Mouse (Mus musculus) G1E (cell line): ENCODE results near the gene Dhx34. TPM values are rescaled to one million over a fixed set of nuclear protein-coding genes. Genes with fewer than 3 reads are reported as not detected.
A peak's percentile ranks its signal among the peaks of the same experiment; 100 is the strongest.

ENCODE experiments used
- ATAC-seq: 2 replicates; pipeline ENCODE4 v1.8.0; 2016; ENCODE audit warnings: mild to moderate bottlenecking; ENCODE audit not compliant: insufficient number of reproducible peaks, poor library complexity, low FRiP score, severe bottlenecking; ENCODE audit errors: extremely low read depth
- DNase-seq: peaks from one replicate; pipeline ENCODE4 v3.0.0; 2012; ENCODE audit warnings: low spot score
- H3K27me3 ChIP-seq: 2 replicates; pipeline ENCODE4 v1.6.1; 2012; ENCODE audit warnings: mild to moderate bottlenecking, low read length, inconsistent platforms; ENCODE audit not compliant: insufficient read depth
- H3K36me3 ChIP-seq: replicated peaks from 2 replicates; pipeline ENCODE3; 2012; ENCODE audit warnings: mild to moderate bottlenecking, inconsistent platforms
- H3K4me1 ChIP-seq: 2 replicates; pipeline ENCODE4 v1.6.1; 2012; ENCODE audit warnings: low read depth, low read length, inconsistent platforms, mixed read lengths; ENCODE audit not compliant: insufficient read depth
- H3K4me3 ChIP-seq: 2 replicates; pipeline ENCODE4 v1.5.1; 2012; ENCODE audit warnings: low read depth, mild to moderate bottlenecking, inconsistent platforms, low read length, moderate library complexity, mixed read lengths
- H3K9me3 ChIP-seq: replicated peaks from 2 replicates; pipeline ENCODE4 v1.6.1; 2012; ENCODE audit warnings: inconsistent platforms
- CTCF ChIP-seq: IDR thresholded peaks from 2 replicates; pipeline ENCODE4 v1.5.1; 2012; ENCODE audit warnings: low read depth, low read length, inconsistent platforms, mixed read lengths
- GATA1 ChIP-seq: IDR thresholded peaks from 2 replicates; pipeline ENCODE4 v1.6.1; 2012; ENCODE audit warnings: borderline replicate concordance, low read length, inconsistent platforms, mixed read lengths
- GATA2 ChIP-seq: IDR thresholded peaks from 2 replicates; pipeline ENCODE4 v1.6.1; 2012; ENCODE audit warnings: low read depth, low read length, inconsistent platforms, borderline replicate concordance
- POLR2AphosphoS5 ChIP-seq: IDR thresholded peaks from 2 replicates; pipeline ENCODE4 v1.6.1; 2012; ENCODE audit warnings: low read depth, low read length, inconsistent platforms; ENCODE audit not compliant: insufficient replicate concordance
- TAL1 ChIP-seq: conservative IDR thresholded peaks from 2 replicates; pipeline ENCODE4 v1.6.1; 2012; ENCODE audit warnings: low read depth, low read length, inconsistent platforms, mixed read lengths
- polyA plus RNA-seq: library from polyadenylated mRNA; stranded (reverse); fragments of >175 nt; gene quantifications from 2 replicates; pipeline ENCODE4 v1.2.3, GENCODE M21; 2012
- total RNA-seq, 2 experiments: library from RNA; stranded (forward) in 1 of 2; stranded (reverse) in 1 of 2; fragments of 200-1000 nt in 1 of 2; fragments of >200 nt in 1 of 2; fragmentation: Nextera tagmentation in 1 of 2; gene quantifications; 2 replicates each; pipeline ENCODE4 v1.2.3; 2014 to 2017

Gene Dhx34
- total and polyA plus RNA-seq, 3 experiments, result 6.9 to 25.1 (median 9.6) TPM

- H3K4me1 ChIP-seq, result peaks cover 10% of the 10 kb centered on the region
- H3K27me3 ChIP-seq, result no peaks in the 10 kb centered on the region
- no peak for TF ChIP-seq GATA1
- TF ChIP-seq POLR2AphosphoS5, result no peak
- TF ChIP-seq CTCF, result no peak
- TF ChIP-seq GATA2, result no peak
- H3K36me3 ChIP-seq, result peaks cover 54% of the 10 kb centered on the region
- DNase-seq (no peak), ATAC-seq (no peak)
- H3K9me3 ChIP-seq, result no peaks in the 10 kb centered on the region
- H3K4me3 ChIP-seq, result 0 out of 2 replicates have a peak overlapping the region, but pooled peaks have one; percentile 27
These were observed 24.7 kb downstream of the Dhx34 start for GRCm38 (mm10) chr7:16197166-16197565.

DNA sequence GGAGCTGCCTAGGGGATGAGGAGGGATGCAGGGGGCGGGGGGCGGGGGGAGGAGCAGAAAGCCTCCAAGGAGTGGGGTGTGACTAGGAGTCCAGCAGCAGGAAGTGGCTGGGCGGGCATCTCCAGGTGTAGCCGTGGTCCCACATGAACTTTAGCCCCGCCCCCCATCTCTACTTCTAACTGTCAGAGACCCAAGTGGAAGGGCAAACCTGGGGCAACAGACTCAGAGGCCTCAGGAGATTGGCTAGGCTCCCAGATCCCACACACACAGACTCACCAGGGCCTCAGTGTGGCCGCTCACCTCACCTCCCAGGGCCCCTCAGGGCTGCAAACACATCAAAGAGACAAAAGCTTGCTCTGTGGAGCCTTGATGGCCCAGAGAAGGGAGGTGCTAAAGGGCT, 25.2 kb downstream of the Dhx34 start:
- H3K27me3 ChIP-seq, result no peaks in the 10 kb centered on the region
- no peak for DNase-seq
- H3K36me3 ChIP-seq, result peaks cover 48% of the 10 kb centered on the region
- no peak for ATAC-seq
- no peak overlapping the region for H3K4me3 ChIP-seq
- no peaks in the 10 kb centered on the region for H3K9me3 ChIP-seq
- TF ChIP-seq CTCF, result no peak
- TF ChIP-seq POLR2AphosphoS5, result no peak
- TF ChIP-seq TAL1, result no peak
- TF ChIP-seq GATA1, result no peak
- TF ChIP-seq GATA2, result no peak
- peaks cover 11% of the 10 kb centered on the region for H3K4me1 ChIP-seq

DNA sequence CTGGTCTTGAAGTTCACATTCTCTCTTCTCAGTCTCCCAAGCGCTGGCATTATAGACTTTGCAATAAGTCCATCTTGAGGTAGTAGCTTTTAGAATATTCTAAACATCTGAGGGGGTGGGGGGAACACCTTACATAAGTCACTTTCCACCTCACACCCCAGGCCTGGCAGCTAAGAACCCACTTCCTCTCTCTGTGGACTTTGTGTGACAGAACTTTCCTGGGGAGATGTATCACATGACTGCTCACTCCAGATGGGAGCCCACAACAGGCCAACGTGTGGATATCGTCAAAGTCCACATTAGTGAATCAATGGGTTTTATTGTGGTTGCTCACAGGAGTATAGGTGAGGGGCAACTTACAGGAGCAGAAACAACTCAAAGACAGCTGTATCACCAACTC, 28.1 kb downstream of the Dhx34 start:
- H3K36me3 ChIP-seq, result peaks cover 22% of the 10 kb centered on the region
- DNase-seq, result no peak
- peaks cover 8% of the 10 kb centered on the region; the same call in 1 of the 2 replicates for H3K27me3 ChIP-seq
- H3K9me3 ChIP-seq, result no peaks in the 10 kb centered on the region
- H3K4me3 ChIP-seq, result no peak overlapping the region
- TF ChIP-seq POLR2AphosphoS5, result no peak
- TF ChIP-seq GATA1, result no peak
- no peak for TF ChIP-seq GATA2
- TF ChIP-seq TAL1, result no peak
- no peak for TF ChIP-seq CTCF
- H3K4me1 ChIP-seq, result peaks cover 8% of the 10 kb centered on the region
- no peak for ATAC-seq

GRCm38 (mm10) chr7:16192315-16192714, 29.5 kb downstream of the Dhx34 start:
- H3K4me3 ChIP-seq, result no peak overlapping the region
- ATAC-seq (no peak), DNase-seq (peak; percentile 37)
- peaks cover 13% of the 10 kb centered on the region for H3K36me3 ChIP-seq
- peaks cover 8% of the 10 kb centered on the region; the same call in 1 of the 2 replicates for H3K27me3 ChIP-seq
- H3K9me3 ChIP-seq, result no peaks in the 10 kb centered on the region
- no peak for TF ChIP-seq GATA1
- peak; percentile 61 for TF ChIP-seq CTCF
- H3K4me1 ChIP-seq, result peaks cover 7% of the 10 kb centered on the region

DNA sequence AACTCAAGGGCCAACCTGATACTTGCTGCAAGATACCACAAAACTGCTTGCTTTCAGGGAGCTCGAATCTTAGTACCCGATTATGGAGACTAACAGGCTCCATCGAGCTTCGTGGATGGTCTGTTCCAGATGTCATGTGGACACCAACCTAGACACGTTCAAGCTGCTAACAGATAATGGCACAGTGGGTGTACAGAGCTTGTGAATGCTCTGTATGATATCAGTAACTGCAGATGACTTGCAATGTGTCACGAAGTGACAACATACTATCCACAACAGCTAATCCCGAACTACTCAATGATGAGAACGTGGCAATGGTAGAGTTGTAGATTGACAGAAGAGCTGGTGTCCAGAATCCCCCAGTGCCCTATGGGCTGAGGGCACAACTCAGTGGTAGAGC, 34.3 kb downstream of the Dhx34 start:
- no peak for ATAC-seq
- H3K36me3 ChIP-seq, result no peaks in the 10 kb centered on the region
- no peaks in the 10 kb centered on the region for H3K9me3 ChIP-seq
- H3K4me1 ChIP-seq, result peaks cover 3% of the 10 kb centered on the region; the same call in 1 of the 2 replicates
- DNase-seq, result no peak
- peaks cover 8% of the 10 kb centered on the region; the same call in 1 of the 2 replicates for H3K27me3 ChIP-seq
- no peak overlapping the region for H3K4me3 ChIP-seq
- no peak for TF ChIP-seq GATA1
- TF ChIP-seq POLR2AphosphoS5, result no peak
- no peak for TF ChIP-seq CTCF
- no peak for TF ChIP-seq TAL1
- no peak for TF ChIP-seq GATA2

DNA sequence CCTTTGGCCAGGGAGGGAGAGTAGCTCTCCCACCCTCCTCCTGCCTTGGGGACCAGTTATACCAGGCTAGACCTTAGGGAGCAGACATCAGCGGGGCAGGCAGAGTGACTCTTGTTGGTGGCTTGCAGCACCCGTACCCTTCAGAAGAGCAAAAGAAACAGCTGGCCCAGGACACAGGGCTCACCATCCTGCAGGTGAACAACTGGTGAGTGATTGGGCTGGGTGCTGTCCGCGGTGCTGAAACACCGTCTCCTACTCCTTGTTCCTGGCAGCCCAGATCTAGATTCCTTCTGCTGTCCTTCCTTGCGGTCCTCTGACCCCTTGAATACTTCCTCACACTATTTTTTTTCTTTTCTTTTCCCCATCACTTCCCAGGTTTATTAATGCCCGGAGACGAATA, 38.2 kb downstream of the Dhx34 start:
- Histone ChIP-seq H3K36me3 (no peaks in the 10 kb centered on the region), H3K9me3 (no peaks in the 10 kb centered on the region), H3K27me3 (no peaks in the 10 kb centered on the region), H3K4me1 (no peaks in the 10 kb centered on the region), H3K4me3 (no peak overlapping the region)
- ATAC-seq (peak; percentile 54; the same call in 1 of the 2 replicates), DNase-seq (peak; percentile 57)
- TF ChIP-seq TAL1, result no peak
- TF ChIP-seq CTCF, result no peak
- TF ChIP-seq GATA2, result no peak
- TF ChIP-seq GATA1, result no peak
- TF ChIP-seq POLR2AphosphoS5, result no peak

- H3K4me1 ChIP-seq, result peaks cover 13% of the 10 kb centered on the region
- ATAC-seq (no peak), DNase-seq (no peak)
- TF ChIP-seq TAL1, result no peak
- no peak for TF ChIP-seq GATA2
- no peak for TF ChIP-seq GATA1
- TF ChIP-seq CTCF, result no peak
- TF ChIP-seq POLR2AphosphoS5, result no peak
- peaks cover 23% of the 10 kb centered on the region for H3K27me3 ChIP-seq
- H3K4me3 ChIP-seq, result no peak overlapping the region
- H3K36me3 ChIP-seq, result no peaks in the 10 kb centered on the region
- H3K9me3 ChIP-seq, result no peaks in the 10 kb centered on the region
These were observed 43.7 kb downstream of the Dhx34 start for GRCm38 (mm10) chr7:16178114-16178513.
